Mouse (Mus musculus): ENCODE measurements at regions not wholly inside any gene's neighbourhood (a gene's known extent, or its start where the extent isn't known, plus 50 kb on each side); places are given as distances from the start of the nearest gene placed in this dataset.

DNA sequence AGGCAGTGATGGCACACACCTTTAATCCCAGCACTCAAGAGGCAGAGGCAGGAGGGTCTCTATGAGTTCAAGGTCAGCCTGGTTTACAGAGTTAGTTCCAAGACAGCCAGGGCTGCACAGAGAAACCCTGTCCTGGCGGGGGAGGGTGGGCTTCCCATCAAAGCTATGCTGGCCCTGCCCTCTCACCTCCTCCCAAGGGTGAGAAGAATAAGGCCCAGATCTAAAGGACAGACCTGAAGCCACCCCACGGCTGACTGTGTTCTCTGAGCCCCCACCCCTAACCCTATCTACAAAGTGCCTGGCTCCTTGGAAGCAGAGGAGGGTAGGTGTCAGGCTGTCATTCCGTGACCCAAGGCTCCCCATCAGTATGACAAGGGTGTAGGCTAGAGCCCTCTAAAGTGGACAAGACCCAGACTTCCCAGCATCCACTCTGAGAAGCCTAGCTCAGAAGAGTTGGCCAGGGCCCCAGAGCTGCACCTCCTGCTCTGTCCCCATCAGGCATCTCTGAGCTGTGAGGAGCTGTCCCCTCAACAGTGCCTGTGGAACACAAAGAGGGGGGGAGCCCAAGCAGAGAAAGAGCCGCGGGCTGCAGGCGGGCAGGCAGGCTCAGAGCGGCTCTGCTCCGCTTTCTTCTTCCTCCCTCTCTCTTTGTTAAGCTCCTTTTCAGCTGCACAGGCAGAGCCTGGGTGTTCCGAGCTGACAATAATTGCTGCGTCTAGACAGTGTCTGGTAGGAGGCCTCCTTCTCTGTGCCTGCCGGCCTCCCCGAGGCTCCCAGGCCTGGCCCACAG lies 81.8 kb downstream of the 1700001O22Rik start:
- no peak for TF ChIP-seq GATA4 (IDR thresholded peaks at IDR 0.05; ENCODE audit: insufficient replicate concordance, low read length)

DNA sequence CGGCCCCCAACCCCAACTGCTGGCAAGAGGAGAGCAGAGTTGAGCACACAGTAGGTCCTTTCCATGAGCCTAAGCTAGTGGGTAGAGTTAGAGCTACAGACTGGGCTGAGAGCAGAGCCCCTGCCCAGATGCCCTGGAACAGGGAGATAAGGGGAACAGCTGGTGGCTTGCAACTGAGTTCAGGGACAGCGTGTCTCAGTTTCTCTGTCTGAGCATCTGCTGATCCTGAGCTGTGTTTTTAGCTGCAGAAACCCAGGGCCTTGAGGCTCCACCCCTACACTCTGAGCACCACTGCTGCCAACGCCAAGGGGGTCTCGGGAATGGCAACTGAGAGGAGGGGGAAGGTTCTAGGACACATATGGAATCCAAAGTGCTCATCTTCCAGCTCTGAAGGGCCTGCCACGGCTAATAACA lies 82.4 kb downstream of the 1700001O22Rik start:
- TF ChIP-seq GATA4 (IDR thresholded peaks at IDR 0.05; ENCODE audit: insufficient replicate concordance, low read length): no peak

DNA sequence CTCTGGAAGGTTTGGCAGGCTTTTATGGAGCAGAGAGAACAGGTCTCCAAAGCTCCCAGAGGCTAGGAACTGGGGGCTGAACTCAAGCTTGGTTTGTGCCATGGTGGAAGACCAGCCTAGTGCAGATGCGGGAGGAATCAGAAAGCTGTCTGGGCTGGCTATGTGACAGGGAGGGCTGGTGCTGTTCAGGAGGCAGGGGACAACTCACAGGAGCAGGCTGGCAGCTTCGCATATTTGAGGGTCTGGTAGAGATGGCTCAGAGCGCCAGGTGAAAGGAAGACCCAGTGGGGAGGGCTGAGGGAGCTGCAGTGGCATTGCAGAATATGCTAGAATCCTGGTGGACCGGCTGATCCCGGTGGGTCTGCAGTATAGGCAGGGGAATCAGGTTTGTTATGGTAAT lies 83.2 kb downstream of the 1700001O22Rik start:
- no peak for TF ChIP-seq GATA4 (IDR thresholded peaks at IDR 0.05; ENCODE audit: insufficient replicate concordance, low read length)

DNA sequence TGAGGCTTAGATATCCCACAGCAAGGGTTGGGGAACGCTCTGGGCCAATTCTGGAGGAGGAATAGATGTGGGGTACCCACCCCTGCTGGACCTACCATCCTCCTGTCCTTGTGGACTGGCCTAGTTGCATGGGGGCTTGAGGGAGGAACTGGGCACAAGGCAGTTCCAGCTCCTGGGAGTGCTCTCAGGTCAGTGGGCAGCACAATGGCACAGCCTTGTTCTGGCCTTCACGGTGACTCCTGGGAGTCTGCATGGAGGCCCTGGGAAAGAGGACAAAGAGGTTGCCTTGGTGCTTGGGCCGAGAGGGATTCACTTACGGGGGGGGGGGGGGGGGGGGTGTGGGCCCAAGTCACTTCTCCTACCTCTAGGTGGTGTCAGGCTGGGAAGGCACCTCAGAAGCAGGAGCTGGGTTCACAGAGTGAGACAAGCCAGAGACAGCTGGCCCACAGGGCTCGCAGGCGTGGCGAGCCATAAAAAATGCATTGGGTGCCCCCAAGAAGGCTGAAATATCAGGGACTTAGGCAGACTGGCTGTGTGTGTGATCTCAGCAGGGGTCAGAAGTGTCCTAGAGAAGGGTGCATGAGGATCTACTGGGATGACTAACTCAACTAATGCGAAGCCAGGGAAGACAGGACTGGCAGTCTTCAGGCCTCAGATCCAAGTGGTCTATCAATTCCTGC lies 83.7 kb downstream of the 1700001O22Rik start:
- no peak for TF ChIP-seq GATA4 (IDR thresholded peaks at IDR 0.05; ENCODE audit: insufficient replicate concordance, low read length)

DNA sequence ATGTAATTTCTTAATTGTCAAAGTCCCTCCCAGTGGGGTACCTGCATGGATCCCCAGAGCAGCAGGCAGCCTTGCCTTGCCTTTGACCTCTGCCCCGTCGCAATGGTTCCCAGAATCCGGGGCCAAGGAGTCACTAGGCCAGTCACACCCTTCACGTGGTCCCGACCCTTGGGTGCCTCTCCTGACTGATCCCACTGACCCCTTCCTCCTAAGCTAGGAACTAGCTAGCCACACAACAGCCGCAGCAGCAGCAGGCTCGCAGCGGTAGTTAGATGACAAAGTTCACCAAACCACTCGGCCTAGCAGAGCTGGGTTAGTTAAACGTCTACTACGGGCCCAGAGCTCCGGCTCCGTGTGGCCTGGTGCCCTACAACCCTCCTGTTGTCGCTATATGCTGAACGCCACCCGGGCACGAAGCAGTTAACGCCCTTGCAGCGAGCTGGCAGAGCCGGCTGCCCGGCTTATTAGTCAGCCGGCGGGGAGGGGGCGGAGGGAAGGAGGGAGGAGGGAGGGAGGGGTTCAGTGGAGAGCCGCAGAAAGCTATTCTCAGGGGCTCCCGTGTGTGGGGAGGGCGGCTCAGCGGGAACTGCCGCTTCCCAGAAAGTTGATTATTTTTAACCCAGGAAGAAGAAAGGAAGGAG lies 84.6 kb downstream of the 1700001O22Rik start:
- no peak for TF ChIP-seq GATA4 (IDR thresholded peaks at IDR 0.05; ENCODE audit: insufficient replicate concordance, low read length)

DNA sequence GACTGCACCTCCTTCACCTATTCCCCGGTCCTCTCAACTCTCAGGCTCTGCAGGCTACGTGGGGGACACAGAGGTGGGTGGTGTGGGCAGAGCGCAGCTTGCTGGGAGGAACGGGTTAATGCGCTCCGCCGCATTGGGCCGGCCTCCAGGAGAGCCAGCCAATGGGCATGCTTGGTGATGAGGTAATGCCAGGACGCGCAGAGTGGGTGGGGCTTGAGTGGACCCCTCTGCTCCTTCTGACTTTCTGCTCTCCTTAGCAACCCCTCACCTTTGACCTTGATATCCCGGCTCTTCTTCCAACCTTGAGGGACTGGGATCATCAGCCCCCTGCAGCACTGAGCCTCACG lies 85.2 kb downstream of the 1700001O22Rik start:
- TF ChIP-seq GATA4 (IDR thresholded peaks at IDR 0.05; ENCODE audit: insufficient replicate concordance, low read length): no peak

DNA sequence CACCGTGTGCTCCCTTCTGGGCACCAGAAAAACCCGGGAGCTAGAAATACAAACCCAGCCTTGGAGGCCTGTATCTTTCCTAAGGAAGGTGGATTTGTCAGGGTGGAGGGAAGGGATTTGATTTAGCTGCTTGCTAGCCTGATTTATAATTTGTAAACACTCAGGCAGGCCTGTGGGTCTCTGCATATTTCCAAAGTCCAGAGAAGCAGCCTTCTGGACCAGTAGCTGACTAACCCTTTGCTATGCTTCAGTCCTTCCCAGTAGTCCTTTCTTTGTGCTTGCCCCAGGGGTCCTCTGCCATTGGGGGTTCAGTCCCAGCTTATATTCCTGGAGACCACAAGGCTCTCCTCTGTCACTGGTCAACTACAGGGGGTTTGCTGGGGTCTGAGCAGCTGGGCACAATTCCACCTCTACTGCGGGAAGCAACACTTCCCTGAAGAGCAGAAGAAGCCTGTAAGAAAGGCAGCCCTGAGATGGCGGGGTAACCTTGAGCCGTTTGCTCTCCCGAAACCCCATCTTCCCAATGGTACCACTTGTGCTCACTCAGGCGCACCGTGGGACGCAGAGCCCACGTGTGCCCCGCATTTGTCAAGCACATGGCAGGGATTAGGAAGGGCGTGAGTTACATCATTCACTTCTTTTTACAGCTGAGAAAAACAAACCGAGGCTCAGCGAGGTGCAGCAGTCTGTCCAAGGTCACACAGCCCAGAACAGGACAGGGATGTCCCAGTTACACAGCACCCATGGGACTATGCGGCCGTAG lies 85.7 kb downstream of the 1700001O22Rik start:
- TF ChIP-seq GATA4 (IDR thresholded peaks at IDR 0.05; ENCODE audit: insufficient replicate concordance, low read length): no peak

DNA sequence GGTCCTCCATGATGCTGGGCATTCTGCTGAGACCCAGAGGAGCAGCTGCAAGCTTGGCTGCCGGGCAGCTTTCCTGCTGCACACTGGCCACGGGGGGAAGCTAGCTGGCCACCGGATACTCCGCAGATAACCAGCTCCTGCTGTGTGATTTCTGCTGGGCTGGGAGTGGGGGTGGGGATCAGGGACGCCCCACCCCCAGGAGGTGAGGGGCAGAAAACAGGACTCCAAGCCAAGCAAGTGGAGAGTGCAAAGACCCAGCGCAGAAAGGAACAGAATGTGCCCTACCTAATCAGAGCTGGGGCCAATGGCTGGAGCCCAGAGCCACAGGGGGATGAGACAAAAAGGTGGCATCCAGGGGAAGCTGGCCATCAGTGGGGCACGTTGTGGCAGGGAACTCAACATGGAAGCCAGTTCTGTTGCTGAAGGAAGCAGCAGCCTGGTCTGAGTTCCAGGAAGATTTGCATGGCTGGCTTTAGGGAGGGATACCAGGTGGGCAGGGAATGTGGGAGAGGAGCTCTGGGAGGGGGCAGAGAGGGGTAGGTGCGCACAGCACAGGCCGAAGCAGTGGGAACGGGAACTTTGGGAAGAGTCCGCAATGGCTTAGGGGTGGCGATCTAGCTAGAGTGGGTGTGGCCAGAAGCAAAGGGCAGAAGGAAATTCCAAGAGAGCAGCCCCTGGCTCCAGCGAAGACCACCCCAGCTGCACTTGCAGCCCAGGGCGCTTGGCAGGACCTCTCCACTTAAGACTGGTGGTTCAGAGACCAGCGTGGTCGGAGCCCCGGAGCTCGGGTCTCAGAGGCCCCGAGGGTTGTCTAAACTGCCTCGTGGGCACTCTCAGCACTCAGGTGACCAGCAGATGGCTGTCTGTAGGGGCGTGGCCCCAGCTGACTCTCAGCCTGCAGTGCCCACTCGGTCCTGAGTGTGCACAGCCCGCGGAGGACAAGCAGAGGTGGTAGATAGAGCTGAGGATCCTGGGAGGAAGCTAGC lies 86.6 kb downstream of the 1700001O22Rik start:
- TF ChIP-seq GATA4 (IDR thresholded peaks at IDR 0.05; ENCODE audit: insufficient replicate concordance, low read length): peak; percentile 94; the same call in 1 of the 2 replicates

DNA sequence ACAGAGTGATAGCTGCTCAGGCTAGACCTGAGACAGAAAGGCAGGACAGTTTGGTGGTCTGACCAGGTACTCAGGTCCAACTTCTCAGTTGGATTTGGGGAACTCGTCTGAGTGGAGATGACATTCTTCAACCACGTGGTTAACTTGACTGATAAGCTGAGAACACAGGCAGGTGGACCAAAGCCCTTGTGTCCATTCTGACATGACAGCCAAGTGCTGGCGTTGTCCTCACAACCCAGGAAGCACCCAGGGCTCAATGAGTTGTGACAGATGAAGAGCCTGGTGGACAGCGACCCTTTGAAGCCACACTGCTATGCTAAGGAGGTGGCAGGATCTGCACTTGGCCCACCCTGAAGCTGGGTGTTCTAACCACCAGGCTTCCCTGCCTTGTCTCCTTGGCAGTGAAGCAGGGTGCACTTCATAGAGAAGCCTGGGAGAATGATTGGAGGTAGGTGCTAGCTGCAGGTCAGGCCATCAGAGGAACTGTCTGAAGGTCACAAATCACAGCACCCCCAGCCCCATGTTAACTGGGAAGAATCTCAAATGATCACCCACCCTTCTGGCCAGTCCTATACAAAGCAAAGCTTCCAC lies 87.6 kb downstream of the 1700001O22Rik start:
- no peak for TF ChIP-seq GATA4 (IDR thresholded peaks at IDR 0.05; ENCODE audit: insufficient replicate concordance, low read length)

DNA sequence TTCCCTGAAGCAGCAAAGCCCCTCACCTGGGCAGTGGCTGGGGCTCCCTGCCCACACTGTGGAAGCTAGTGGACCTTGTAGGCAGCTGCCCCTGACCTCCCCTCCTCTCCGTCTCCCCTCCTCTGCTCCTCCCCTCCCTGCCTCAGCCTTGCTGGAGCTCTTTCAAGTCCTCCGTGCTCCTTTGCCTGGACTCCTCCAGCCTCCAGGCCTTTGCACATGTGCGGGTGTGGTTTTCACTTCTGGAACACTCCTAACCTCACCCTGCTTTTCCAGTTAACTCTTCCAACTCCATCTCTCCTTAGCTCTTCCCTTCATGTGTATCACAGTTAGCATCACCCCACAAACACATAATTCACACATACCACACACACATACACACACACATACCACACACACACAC lies 89.9 kb downstream of the 1700001O22Rik start:
- no peak for TF ChIP-seq GATA4 (IDR thresholded peaks at IDR 0.05; ENCODE audit: insufficient replicate concordance, low read length)

DNA sequence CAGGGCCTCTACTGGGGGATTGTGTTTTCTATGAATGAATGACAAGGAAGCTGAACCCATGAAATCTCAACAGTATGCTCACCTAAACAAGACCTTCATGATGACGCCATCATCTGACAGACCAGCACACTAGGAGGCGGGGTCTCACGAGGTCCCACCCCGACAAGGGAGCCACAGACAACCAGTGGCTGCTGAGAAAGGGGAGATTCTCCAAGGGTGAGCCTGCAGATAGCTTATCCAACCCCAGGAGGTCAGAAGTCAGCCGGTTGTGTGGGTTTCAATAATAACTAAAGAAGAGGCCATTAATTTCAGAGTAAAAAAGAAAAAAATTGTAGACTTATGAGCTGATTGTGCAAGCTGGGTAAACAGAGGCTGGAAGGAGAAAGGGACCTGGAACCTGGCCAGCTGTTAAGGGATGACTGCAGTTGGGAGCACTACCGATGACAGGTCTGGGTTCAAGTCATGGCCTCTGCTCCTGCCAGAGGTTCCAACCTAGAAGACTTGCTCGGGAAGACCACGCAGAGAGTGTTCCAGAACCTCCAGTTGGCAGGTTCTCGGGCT lies 90.5 kb downstream of the 1700001O22Rik start:
- TF ChIP-seq GATA4 (IDR thresholded peaks at IDR 0.05; ENCODE audit: insufficient replicate concordance, low read length): no peak

DNA sequence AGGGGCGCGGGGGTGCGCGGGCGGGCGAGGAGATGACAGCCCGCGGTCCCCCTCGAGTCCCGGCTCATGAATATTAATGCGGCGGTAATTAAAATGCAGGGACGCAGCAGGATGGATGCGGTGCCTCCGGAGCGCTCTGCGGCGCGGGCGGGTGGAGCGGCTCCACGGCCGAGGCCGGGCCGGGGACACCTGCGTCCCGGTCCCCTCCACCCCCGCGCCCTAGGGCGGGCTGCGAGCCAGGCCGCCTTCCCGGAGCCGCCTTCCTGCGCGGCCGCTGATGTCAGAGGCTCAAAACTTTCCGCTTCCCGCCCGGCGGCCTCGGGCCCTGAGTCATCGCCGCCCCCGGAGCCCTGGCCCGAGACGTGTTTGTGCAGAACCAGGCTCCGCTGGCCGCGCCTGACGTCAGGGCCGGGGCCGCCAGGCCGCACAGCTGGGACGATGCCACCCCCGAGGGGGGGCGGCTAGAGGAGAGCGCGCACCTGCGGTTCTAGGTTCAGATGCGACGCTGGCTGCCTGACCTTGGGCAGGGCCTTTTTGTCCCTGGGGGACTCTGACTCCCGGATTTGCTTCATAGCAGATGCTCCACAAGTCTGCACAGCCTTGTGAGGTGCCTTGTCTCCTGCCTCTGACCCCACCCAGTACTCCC lies 91.5 kb downstream of the 1700001O22Rik start:
- TF ChIP-seq GATA4 (IDR thresholded peaks at IDR 0.05; ENCODE audit: insufficient replicate concordance, low read length): no peak; the same call in 1 of the 2 replicates

DNA sequence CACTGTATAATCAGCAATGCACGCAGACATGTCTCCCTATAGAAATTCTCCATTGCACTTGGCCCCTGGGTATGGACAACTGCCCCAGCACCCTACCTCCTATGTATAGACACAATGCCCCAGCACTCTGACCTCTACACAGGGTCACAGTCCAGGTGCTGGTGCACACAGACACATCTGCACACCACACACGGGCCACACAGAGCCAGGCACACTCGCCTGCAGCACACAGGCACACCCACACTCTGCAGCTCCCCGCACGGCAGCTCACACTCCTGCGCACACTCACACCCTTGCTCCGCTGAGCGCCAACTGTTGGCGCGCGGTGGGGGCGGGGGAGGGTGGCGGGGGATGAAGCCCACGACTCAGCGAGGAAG lies 92.0 kb downstream of the 1700001O22Rik start:
- TF ChIP-seq GATA4 (IDR thresholded peaks at IDR 0.05; ENCODE audit: insufficient replicate concordance, low read length): no peak

All from liver, adult (tissue).